Mouse (Mus musculus) erythroid progenitor cell, adult 5-6 weeks (primary cell): ENCODE data around the gene Tbc1d10b. TPM values are rescaled to one million over a fixed set of nuclear protein-coding genes. Genes with fewer than 3 reads are reported as not detected.

Experiments
- ATAC-seq: replicated peaks from 2 replicates; pipeline ENCODE4 v1.8.0; 2016; ENCODE audit warnings: moderate number of reproducible peaks, mild to moderate bottlenecking, moderate TSS enrichment, inconsistent platforms; ENCODE audit not compliant: poor library complexity, low FRiP score, severe bottlenecking
- total RNA-seq, 2 experiments: library from RNA; stranded (forward) in 1 of 2; stranded (reverse) in 1 of 2; fragments of 150-400 nt in 1 of 2; fragments of 186-747, 209-891 nt in 1 of 2; gene quantifications; 2 replicates each; pipeline versions ENCODE4 v1.2.3 to v1.2.4; 2015 to 2017; ENCODE audit warnings: low replicate concordance in 2 of 2

Gene Tbc1d10b
- total RNA-seq, 2 experiments from 2014 or later, result 25.6 to 85.3 TPM

DNA sequence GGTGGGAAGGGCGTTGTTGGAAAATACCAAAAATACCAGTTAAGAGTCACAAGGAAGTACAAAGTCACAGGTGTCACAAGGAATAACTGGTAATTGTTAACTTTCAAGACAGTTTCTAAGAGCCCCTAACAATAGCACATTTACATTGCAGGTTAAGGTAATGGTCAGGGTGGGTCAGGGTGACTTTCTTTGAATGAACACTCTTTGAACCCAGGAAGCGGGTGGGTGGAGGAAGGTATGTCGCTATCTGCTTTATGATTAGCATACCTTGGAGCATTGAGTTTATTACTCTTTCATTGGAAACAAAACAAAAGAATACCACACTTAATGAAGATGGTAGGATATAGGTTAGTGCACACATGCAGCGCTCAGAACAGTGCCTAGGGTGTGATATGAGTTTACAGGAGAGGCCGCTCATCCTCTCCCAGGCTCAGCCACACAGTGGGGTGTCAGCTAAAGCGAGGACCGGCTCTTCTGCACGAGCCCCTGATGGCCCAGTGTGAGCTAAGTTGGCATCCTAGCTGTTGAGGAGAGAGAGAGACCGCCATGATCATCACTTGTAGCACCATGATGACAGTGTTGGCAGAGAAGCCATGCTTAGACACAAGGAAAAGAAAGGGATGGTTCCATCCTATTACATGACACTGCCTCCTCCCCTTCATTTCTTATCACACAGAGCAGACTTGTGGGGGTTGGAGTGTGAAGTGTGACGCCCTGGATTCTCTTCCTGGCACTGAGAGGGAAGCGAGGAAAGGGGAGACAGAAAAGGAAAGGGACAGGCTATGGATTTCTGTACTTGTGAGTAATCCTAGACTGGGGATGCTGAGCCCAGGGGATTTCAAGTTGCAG, 17.1 kb upstream of the Tbc1d10b start:
- peak; percentile 89 for ATAC-seq

DNA sequence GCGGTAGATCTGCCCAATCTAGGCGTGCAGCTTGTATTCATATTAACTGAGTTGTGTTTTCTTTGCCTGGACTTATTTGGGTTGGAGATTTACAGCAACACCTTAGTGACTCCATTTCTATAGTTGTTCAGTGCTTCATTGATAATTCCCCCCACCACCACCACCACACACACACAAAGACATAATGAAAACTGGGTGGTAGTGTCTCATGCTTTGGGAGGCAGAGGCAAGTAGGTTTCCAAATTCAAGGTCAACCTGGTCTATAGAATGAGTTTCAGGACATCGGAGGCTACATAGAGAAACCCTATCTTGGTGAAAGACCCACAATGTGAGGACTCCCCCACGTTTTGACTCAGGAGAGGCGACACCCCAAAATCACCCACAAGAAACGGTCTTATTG, 16.3 kb upstream of the Tbc1d10b start:
- ATAC-seq, result no peak

DNA sequence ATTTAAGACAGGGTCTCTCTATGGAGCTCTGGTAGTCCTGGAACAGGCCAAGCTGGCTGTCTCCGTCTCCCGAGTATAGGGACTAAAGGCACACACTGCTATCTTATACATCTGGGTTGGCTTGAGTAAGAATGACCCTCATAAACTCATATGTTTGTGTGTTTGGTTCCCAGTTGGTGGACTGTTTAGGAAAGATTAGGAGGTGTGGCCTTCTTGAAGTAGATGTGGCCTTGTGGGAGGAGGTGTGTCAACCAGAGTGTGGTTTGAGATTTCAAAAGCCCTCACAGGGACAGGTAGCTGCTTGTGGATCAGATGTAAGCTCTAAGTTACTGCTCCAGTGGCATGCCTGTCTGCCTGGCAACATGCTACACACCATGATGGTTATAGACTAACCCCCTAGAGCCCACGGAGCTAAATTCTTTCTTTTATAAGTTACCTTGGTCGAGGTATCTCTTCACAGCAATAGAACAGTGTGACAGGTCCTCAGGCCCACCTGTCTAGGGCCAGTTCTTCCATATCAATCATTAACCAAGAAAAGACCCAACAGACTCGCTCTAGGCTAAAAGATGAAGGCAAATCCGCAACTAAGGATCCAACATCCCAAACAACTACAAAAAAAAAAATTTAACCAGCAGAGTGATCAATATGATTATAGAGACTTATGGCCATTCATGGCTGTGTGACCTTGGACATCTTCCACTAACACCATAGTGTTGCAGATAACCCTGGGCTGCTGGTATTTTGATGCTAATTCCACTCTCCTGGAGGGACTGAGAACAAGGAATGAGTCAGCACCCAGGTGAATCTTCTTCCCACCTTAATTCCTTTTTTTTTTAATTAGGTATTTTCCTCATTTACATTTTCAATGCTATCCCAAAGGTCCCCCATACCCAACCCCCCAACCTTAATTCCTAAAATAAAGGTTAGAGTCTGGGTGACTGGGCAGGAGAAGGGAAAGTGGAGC, 15.5 kb upstream of the Tbc1d10b start:
- peak; percentile 68 for ATAC-seq

DNA sequence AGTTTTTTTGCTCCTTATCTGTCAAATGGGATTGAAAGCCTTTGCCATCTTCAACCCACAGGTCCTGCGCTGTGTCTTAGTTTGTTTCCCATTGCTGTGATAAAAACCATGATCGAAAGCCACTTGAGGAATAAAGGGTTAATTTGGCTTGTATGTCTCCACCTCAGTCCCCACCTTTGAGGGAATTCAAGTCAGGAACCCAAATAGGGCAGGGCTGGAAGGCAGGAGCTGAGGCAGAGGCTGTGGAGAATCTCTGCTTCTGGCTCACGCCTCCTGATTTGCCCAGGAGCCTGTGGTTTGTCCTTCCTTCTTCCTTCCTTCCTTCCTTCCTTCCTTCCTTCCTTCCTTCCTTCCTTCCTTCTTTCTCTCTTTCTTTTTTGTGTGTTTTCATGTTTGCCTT, 14.8 kb upstream of the Tbc1d10b start:
- ATAC-seq, result no peak

DNA sequence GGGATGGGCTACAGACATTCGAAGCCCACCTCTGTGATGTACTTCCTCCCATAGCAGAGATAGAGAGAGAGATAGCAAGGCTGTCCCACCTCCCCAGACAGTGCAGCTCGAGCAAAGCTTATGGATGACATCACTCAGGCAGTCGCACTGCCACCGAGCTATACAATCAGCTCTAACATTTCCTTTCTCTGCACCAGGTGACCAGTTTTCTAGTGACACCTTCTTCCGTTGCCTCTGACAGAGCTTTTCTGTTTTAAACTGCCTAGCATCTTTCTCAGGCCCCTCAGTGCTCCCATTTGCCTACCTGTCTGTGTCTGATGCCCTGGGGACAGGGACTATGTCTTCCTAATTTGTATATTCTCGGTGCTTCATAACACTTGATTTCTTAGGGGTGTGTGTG, 12.2 kb upstream of the Tbc1d10b start:
- no peak for ATAC-seq

DNA sequence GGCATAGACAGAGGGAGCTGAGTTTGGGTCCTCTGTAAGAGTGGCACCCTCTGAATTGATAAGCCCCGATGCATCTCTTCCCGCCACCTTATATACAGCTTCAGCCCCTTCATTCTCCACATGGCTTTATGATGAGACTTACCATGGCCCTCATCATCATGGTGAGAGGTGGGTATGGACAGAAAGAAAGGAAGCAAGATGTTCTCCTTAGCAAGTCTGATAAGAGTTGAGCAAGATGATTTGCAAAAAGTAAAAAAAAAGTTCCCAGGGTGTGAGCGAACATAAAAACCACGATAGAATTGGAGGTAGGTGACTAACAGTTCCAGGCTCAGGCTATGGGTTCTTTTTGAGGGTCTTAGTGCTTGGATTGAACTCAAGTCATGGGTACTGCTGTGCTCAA, 10.4 kb upstream of the Tbc1d10b start:
- ATAC-seq, result peak; percentile 65

DNA sequence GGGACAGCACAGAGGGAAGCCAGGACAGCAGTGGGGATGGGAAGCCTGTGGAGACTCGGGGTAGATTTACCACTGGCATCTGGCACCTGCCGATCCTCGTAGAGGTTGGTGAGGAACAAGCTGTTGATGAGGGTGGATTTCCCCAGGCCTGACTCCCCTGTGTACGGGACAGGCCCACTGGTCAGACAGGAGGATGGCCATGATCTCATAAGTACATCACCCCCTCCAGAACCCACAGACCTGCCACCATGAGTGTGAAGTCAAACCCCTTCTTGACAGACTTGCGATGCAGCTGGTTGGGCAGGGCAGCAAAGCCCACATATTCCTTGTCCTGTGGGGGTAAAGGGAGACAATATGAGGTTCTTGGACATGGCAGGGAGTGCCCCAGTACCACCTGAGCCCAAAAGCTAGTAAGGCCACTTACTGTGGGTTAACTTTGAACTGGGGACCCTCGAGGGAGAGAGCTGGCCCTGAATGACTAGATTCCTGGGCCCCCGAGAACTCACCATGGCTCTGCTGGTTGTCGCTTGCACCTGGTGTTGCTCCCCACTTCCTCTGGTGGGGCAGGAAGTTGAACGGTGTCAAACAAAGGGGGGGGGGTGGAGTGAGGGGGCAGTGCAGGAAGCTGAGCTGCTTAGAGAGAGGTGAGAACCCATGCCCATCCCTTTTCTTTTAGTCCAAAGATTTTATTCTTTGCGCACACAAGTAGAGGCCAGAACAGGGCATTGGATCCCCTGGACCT, 9.8 kb upstream of the Tbc1d10b start:
- no peak for ATAC-seq

DNA sequence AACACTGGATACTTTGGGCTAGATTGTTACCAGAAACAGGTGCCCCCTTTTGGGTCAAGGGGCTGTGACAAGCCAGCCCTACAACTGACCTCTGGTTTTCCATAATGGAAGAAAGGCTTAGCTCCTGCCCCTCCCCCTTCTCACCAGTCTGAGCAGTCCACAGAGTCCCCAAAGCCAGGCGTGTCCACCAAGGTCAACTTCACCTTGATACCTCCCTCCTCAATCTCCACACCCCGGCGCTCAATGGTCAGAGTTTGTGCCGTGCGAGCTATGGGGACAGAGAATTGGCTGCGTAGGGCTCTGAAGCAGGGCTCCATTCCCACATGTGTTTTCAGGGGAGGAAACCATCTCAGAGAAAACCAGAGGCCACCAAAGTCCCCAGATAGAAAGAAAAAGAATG, 9.2 kb upstream of the Tbc1d10b start:
- ATAC-seq, result no peak

DNA sequence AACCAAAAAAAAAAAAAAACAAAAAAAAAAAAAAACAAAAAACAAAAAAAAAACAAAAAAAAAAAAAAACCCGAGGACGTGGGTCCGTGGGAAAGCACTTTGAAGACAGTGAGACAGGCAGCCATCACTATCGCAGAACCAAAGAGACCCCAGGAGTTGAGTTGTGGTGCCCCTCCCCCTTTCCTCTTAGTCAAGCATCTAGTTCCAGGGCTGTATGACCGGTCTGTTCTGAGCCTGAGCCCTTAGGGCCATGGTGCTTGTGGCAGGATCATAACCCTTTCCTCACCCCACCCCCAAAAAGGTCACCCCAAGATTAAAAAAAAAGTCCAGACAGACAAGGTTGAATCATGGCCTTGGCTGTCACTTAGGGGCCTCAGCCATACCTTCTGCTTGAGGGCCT, 8.0 kb upstream of the Tbc1d10b start:
- no peak for ATAC-seq

DNA sequence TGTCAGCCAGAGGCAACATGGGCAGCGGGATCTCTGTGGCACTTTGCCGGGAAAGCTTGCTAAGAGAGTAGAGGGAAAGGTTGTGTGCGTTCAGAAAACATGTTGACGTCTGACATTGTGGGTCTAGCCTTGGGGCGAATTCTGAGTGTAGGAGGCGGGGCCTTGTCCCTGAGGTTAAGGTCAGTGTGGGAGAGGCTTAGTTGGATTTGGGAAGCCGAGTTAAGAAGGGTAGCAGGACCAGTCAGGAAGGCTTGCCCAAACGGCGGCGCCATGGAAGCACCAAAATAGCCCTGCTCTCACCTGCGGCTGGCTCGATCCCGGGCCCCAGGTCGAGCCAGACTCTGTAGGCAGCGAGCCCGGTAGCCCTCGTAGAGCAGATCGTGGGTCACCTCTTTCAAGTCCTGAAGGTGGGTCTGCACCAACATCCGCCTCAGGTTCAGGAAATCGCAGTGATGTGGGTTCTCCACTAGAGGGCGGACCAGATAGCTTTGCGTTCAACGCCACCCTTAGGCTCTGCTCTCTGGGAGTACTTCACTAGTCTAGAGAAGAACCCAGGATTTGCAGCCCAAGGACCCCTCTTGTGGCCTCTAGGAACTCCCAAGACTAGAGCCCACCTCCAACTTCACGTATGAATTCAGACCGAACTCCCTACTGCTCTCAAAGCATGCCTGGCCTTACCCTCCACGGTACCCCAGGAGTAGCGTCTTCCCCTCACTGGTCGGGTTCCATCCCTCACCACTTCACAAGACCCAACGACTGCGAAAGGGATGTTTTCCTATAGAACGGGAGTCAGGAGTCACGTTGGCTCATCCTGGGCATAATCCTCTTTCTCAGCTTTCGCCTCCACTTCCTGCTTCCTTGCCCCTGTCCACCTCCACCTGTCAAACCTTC, 7.0 kb upstream of the Tbc1d10b start:
- ATAC-seq, result peak; percentile 72

DNA sequence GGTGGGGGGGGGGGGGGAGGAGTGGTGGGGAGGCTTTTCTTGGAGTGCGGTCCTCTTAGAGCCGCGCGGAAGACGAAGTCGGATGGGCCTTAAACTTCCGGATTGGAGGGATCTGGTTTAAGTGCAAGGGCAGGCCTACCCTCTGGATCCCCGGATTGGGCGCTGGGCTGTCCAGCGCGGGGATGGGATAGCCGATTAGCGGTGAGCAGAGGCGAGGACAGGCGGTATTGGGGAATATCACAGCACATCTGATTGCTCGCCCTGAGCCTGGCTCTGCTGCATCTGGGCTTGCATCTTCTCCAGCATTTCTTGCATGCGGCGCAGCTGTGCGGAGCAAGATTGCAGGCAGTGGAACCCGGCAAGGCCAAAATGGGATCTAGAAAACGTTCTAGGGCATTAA, 6.3 kb upstream of the Tbc1d10b start:
- no peak for ATAC-seq

DNA sequence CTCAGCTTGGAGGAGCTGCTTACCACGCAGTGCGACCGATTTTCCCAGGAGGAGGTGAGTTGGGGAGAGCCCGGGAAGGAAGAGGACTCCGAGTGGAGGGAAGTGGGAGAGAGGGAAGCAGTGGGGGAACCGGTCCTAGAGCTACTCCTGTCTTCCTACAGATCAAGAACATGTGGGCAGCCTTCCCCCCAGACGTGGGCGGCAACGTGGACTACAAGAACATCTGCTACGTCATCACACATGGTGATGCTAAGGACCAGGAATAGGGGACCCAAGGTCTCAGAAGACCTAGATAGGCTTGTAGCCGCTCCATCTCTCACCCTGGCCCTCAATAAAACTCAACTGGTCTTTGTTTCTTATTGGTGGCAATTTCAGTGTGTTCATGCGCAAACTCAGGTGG, 5.7 kb upstream of the Tbc1d10b start:
- no peak for ATAC-seq

DNA sequence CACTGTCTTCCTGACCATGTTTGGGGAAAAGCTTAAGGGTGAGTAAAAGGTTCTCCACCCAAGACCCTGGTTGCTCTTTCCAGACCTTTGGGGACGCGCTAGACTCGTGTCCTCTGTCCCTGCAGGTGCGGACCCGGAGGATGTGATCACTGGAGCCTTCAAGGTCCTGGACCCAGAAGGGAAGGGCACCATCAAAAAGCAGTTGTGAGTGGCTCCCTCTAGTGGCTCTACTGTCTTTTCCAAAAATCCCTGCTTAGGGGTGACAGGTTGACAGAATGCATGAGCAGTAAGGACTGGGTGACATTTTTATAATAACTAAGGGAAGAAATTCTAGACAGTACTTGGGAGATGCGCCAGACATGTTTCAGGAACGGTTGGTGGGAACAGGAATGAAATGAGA, 5.2 kb upstream of the Tbc1d10b start:
- ATAC-seq, result no peak

DNA sequence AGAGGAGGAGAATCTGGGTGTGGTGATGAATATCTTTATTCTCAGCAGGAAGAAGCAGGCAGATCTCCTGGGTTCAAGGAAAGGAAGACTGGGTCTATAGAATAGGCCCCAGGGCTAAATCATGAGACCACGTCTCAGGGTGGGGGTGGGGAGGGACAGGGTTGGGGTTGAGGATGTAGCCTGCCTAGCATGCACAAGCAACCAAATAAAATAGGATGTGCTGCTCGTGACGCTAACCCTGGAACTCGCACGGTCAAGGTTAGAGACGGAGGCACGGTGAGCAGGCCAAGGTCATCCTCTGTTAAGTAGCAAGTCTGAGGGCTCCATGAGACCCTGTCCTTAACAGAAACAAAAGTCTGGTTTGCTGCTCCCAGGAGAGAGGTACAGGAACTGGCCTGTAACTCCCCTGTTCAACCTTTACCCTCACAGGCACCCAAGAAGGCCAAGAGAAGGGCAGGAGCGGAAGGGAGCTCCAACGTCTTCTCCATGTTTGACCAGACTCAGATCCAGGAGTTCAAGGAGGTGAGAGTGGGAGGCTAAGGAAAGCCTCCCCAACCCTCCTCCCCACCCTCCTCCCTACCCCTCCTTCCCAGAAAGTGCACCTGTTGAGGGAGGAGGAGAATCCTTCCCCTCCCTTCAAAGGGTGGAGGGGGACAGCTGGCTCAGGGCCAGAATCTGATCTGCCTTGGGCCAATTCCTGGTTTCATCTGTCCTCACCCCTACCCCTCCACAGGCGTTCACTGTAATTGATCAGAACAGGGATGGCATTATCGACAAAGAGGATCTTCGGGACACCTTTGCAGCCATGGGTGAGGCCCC, 4.4 kb upstream of the Tbc1d10b start:
- no peak for ATAC-seq

DNA sequence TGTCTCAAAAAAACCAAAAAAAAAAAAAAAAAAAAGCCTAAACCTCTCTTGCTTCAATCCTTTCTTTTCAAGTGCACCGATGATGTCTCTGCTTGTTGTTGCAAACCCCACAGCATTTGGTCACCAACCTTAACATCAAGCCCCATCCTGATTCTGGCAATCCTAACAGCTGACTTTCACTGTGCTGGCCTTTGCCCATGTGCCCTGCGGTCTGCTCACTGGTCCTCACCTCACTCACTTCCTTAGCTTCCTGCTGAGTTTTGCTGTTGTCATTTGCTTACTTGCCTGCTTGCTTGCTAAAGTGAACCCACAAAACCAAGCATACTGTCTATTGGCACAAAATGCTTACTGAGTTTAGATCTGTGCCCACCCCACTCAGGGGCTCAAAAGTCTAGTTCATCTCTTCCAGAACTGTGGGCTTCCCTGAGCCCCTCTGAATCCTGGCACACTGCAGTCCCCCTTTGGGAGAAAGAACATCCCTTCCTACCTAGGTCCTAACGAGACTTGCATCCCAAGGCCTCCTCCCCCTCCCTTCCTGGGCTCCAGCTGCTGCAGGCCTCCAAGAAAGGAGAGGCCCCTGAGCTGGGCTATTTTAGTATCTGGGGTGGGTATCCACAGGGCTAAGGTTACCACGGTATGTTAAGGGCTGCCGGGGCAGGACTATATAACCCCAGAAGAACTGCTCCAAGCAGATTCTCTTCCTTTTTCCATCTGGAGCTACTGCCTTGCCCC, 2.9 kb upstream of the Tbc1d10b start:
- ATAC-seq, result no peak

DNA sequence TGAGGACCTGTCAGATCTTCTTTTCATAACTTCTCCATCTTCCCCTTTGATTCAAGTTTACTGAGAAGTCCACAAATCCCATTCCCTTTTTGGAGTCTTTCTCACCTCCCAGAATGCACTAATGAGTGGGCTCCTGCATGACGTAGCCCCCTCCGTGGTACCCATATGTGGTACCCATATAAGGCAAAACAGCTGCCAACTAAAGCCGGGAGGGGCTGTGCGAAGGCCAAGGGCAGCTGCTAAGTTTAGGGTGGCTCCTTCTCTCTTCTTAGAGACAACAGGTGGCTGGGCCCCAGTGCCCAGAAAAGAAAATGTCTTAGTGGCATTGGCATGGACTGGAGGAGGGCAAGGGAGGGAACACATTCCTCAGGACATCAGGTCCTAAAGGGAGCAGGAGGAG, 2.0 kb upstream of the Tbc1d10b start:
- no peak for ATAC-seq

DNA sequence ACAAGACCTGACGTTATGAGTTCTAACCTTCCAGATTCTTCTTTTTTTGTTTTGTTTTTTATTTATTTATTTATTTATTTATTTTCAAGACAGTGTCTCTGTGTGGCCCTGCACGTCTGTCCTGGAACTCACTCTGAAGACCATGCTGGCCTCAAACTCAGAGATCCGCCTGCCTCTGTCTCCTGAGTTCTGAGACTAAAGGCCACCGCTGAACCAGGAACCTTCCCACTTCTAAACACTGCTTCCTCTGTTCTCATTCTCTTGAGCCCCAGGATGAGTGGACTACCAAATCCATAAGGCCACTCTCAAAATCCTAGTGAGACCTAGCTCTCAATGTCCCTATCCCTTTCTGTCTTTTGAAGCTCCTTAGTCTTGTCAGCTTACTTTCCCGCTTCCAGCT, 1.6 kb upstream of the Tbc1d10b start:
- ATAC-seq, result no peak
